Comparison of ENCODE assay signal across 26 mouse cellular contexts in the genomic region with DNA sequence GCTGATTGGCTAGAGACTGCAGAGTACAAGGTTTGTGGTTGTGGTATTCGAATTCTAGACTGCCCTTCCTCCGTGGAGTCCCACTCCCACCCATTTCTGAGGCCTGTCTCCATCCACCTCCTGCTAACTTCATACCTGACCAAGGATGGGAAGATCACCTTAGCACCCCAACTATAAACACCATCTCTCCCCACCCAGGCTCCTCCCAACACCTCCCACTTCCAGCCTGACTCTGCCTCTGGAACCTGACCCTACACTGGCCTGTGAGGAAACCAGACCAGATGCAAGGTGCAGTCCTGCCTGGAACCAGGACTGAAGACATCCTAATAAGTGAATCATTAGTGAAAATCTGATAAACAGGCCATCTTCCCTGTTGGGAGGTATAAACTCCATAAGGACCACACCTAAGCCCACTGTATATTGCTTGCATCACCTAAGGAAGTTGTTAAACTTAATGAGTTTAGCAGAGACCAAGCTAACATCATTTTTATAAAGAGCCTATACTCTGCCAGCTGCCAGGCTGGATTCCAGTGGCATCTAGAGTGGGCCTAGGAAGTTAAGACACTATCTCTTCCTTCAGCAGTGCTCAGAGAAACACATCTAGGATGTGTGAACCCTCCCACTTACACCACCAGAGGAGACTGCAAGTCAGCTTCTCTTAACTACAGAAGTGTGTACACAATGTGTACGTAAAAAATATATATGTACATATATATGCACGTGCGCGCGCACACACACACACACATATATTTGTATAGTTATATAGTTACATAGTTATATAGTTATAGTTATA. TPM values are rescaled to one million over a fixed set of nuclear protein-coding genes. Genes with fewer than 3 reads are reported as not detected.
DNase-seq lines count a peak whose midpoint lies in the region; ATAC-seq and TF ChIP-seq lines count a peak whose summit lies in the region.
"Had no signal": no experiment of that assay in that cellular context is flagged by ENCODE, and none has a peak within 500 bp of the region (broad histone marks: within the 10 kb centered on the region; RNA-seq: fewer than 3 reads in every experiment).

No protein-coding gene starts in this region.

- H3K27me3 ChIP-seq in heart, embryonic 12.5 days (replicated peaks), result no peaks in the 10 kb centered on the region
- H3K27me3 ChIP-seq in testis, adult 2 months (ENCODE audit: control insufficient read depth, insufficient read depth, low read length), result no peaks in the 10 kb centered on the region
- H3K27me3 ChIP-seq: CH12.LX; embryonic facial prominence, embryonic 15.5 days; forebrain, embryonic 15.5 days; heart, embryonic 13.5 days; Patski had no signal

- H3K36me3 ChIP-seq in heart, embryonic 12.5 days, result peaks cover 2% of the 10 kb centered on the region; the same call in 1 of the 2 replicates
- no peaks in the 10 kb centered on the region for H3K36me3 ChIP-seq in testis, adult 2 months (ENCODE audit: control insufficient read depth, insufficient read depth, low read length)
- H3K36me3 ChIP-seq: embryonic facial prominence, embryonic 15.5 days; forebrain, embryonic 15.5 days; G1E; heart, embryonic 13.5 days had no signal

- no peak overlapping the region for H3K4me3 ChIP-seq in heart, embryonic 12.5 days
- H3K4me3 ChIP-seq in testis, adult 2 months (ENCODE audit: control insufficient read depth, low read depth, low read length), result no peak overlapping the region
- H3K4me3 ChIP-seq: embryonic facial prominence, embryonic 15.5 days; forebrain, embryonic 15.5 days; gastrocnemius, adult 2 months; heart, embryonic 13.5 days had no signal

- 99% methylated on average over 7 of the region's 7 CpGs for WGBS in heart, embryonic 12.5 days

- no peak for TF ChIP-seq CTCF in testis, adult 2 months (IDR thresholded peaks at IDR 0.05; ENCODE audit: control insufficient read depth, insufficient read depth, insufficient replicate concordance, low read depth, low read length)

- no peak overlapping the region for H3K9ac ChIP-seq in heart, embryonic 12.5 days
- H3K9ac ChIP-seq: embryonic facial prominence, embryonic 15.5 days; forebrain, embryonic 15.5 days; heart, embryonic 13.5 days; hindbrain, embryonic 14.5 days had no signal

- H3K27ac ChIP-seq in heart, embryonic 12.5 days (ENCODE audit: poor library complexity, severe bottlenecking), result no peak overlapping the region
- H3K27ac ChIP-seq in testis, adult 2 months (ENCODE audit: control insufficient read depth, insufficient read depth, low read depth, low read length), result peak overlapping the region; percentile 23; the same call in 1 of the 2 replicates
- H3K27ac ChIP-seq: embryonic facial prominence, embryonic 15.5 days; forebrain, embryonic 15.5 days; gastrocnemius, adult 2 months; heart, embryonic 13.5 days; hindbrain, embryonic 14.5 days; hindbrain, postnatal 0 days had no signal

- H3K4me2 ChIP-seq in heart, embryonic 12.5 days, result no peak overlapping the region
- H3K4me2 ChIP-seq: embryonic facial prominence, embryonic 15.5 days; forebrain, embryonic 15.5 days; heart, embryonic 13.5 days; hindbrain, embryonic 14.5 days had no signal

- DNase-seq in cerebellum, adult 9-11 months, result peak; percentile 14
- no peak for DNase-seq in cerebellum, postnatal 14 days
- DNase-seq in heart, adult 11 months, result peak; percentile 85
- no peak for DNase-seq in testis, postnatal 14 days (ENCODE audit: low spot score)
- DNase-seq: adrenal gland, postnatal 10 days; adrenal gland, postnatal 36 days; B cell, adult 2 months; embryo, embryonic 11 days; gastrocnemius, adult 2 months; gastrocnemius, postnatal 14 days; heart, adult 18-20 months; heart, postnatal 14 days; heart, postnatal 4 days; kidney, adult 18-20 months had no signal

- H3K4me1 ChIP-seq in heart, embryonic 12.5 days (replicated peaks), result peaks cover 3% of the 10 kb centered on the region
- no peaks in the 10 kb centered on the region; the same call in 1 of the 2 replicates for H3K4me1 ChIP-seq in testis, adult 2 months (ENCODE audit: control insufficient read depth, insufficient read depth, low read length)
- H3K4me1 ChIP-seq: embryonic facial prominence, embryonic 15.5 days; forebrain, embryonic 15.5 days had no signal

- H3K9me3 ChIP-seq in heart, embryonic 12.5 days (replicated peaks), result no peaks in the 10 kb centered on the region
- H3K9me3 ChIP-seq: embryonic facial prominence, embryonic 15.5 days; forebrain, embryonic 15.5 days; heart, embryonic 13.5 days had no signal

- no peak for ATAC-seq in heart, embryonic 12.5 days (ENCODE audit: insufficient number of reproducible peaks, low FRiP score)
- ATAC-seq: forebrain, embryonic 15.5 days; hindbrain, postnatal 0 days; inflammation-experienced regulatory T-cells, adult 6 months; intestine, embryonic 16.5 days; Patski had no signal

- no peak for TF ChIP-seq POLR2A in testis, adult 2 months (IDR thresholded peaks at IDR 0.05; ENCODE audit: control insufficient read depth, low read depth, low read length)

RNA-seq across cellular contexts. Expression of a gene that starts 13.5 kb away (rescaled TPM):
- 29.8 and 33.6 TPM in 2 replicates for polyA plus RNA-seq in heart, embryonic 12.5 days (2016; fragmentation: Nextera tagmentation; extraction: Ambion mirVana)
- polyA plus RNA-seq in testis, adult 2 months (2012; rRNA removed), result 67.7 and 72.4 TPM in 2 replicates
- polyA plus RNA-seq: G1E had no signal

Comparison
In these comparisons a context has a peak if more than half of its experiments do, and no peak if none do; other contexts are left out.
1. DNase-seq: peak in cerebellum, adult 9-11 months (single experiment) and heart, adult 11 months (single experiment); none in cerebellum, postnatal 14 days (0 of 2) and testis, postnatal 14 days (single experiment).